Mouse (Mus musculus) adrenal gland, postnatal 4 days (tissue): ENCODE measurements around the gene Tfap4. TPM values are rescaled to one million over a fixed set of nuclear protein-coding genes. Genes with fewer than 3 reads are reported as not detected.
"Not testable (repeated sequence)": the region's sequence is repeated elsewhere in the genome, so short reads cannot be mapped to it uniquely, and the experiment has no call there.

Experiments
- DNase-seq, 2 experiments: peaks; one replicate each; pipeline ENCODE4 v3.0.0; 2021 to 2022; ENCODE audit warnings: low spot score in 2 of 2, mixed read lengths in 2 of 2
- total RNA-seq, 2 experiments: library from RNA; stranded (reverse); gene quantifications; 2 replicates each; pipeline ENCODE4 v1.2.3; 2021

Gene Tfap4
- total RNA-seq, 2 experiments from 2014 or later, result 16.6 to 19.2 TPM

GRCm38 (mm10) chr16:4593971-4594813 lies 34.5 kb upstream of the Tfap4 start, which contains the start of gene Glis2:
Glis2 (plus strand) TSS chr16:4594713.
- peak; percentile 39 to 50 for DNase-seq

- DNase-seq, result no peak
Observed at GRCm38 (mm10) chr16:4592909-4593875, 33.5 kb upstream of the Tfap4 start.

- DNase-seq, result no peak
Observed at GRCm38 (mm10) chr16:4590236-4590635, 30.6 kb upstream of the Tfap4 start.

GRCm38 (mm10) chr16:4587516-4588210 lies 28.0 kb upstream of the Tfap4 start:
- DNase-seq, result no peak

- DNase-seq, result peak; percentile 94
Observed at GRCm38 (mm10) chr16:4586531-4587123, 27.0 kb upstream of the Tfap4 start.

- no peak for DNase-seq
Observed at GRCm38 (mm10) chr16:4585642-4586530, 26.2 kb upstream of the Tfap4 start.

GRCm38 (mm10) chr16:4584438-4584837 lies 24.8 kb upstream of the Tfap4 start:
- no peak for DNase-seq

GRCm38 (mm10) chr16:4583807-4584206 lies 24.2 kb upstream of the Tfap4 start:
- DNase-seq, result no peak

GRCm38 (mm10) chr16:4581179-4581578 lies 21.5 kb upstream of the Tfap4 start:
- not testable (repeated sequence) for DNase-seq

GRCm38 (mm10) chr16:4578630-4579029 lies 19.0 kb upstream of the Tfap4 start:
- DNase-seq, result no peak

GRCm38 (mm10) chr16:4576873-4577272 lies 17.2 kb upstream of the Tfap4 start:
- DNase-seq, result no peak

GRCm38 (mm10) chr16:4576038-4576437 lies 16.4 kb upstream of the Tfap4 start:
- DNase-seq, result no peak

- DNase-seq, result no peak
Observed at GRCm38 (mm10) chr16:4570737-4571136, 11.1 kb upstream of the Tfap4 start.

GRCm38 (mm10) chr16:4567912-4568311 lies 8.3 kb upstream of the Tfap4 start:
- DNase-seq, result peak; percentile 59 to 81

GRCm38 (mm10) chr16:4560145-4560952 lies 695 bp upstream of the Tfap4 start:
- peak; percentile 31 to 61 for DNase-seq

GRCm38 (mm10) chr16:4558980-4559631 lies 548 bp downstream of the Tfap4 start:
- DNase-seq, result peak; percentile 22 to 46

- DNase-seq, result peak; percentile 66 to 76
Observed at GRCm38 (mm10) chr16:4558384-4558979, 1.2 kb downstream of the Tfap4 start.

- DNase-seq, result peak; percentile 27 to 38
Observed at GRCm38 (mm10) chr16:4557949-4558348, 1.7 kb downstream of the Tfap4 start.
